Mouse (Mus musculus): ENCODE measurements around the gene Nmt1.

The Nmt1 gene

GRCm38 (mm10) chr11:103043982-103044381 lies 16.0 kb downstream of the Nmt1 start:
- no peak for DNase-seq (ENCODE audit: low read depth)

GRCm38 (mm10) chr11:103046286-103046685 lies 18.3 kb downstream of the Nmt1 start:
- no peak for DNase-seq (ENCODE audit: low read depth)

- DNase-seq (ENCODE audit: low read depth), result no peak
Measured at GRCm38 (mm10) chr11:103049611-103050010, 21.6 kb downstream of the Nmt1 start.

GRCm38 (mm10) chr11:103050153-103050552 lies 22.2 kb downstream of the Nmt1 start:
- no peak for DNase-seq (ENCODE audit: low read depth)

GRCm38 (mm10) chr11:103051249-103051691 lies 23.3 kb downstream of the Nmt1 start:
- DNase-seq (ENCODE audit: low read depth), result no peak

GRCm38 (mm10) chr11:103052078-103052477 lies 24.1 kb downstream of the Nmt1 start:
- no peak for DNase-seq (ENCODE audit: low read depth)

GRCm38 (mm10) chr11:103053191-103054076 lies 25.4 kb downstream of the Nmt1 start:
- DNase-seq (ENCODE audit: low read depth), result peak; percentile 58

- peak; percentile 82 for DNase-seq (ENCODE audit: low read depth)
Measured at GRCm38 (mm10) chr11:103054798-103055197, 26.8 kb downstream of the Nmt1 start.

- DNase-seq (ENCODE audit: low read depth), result no peak
Measured at GRCm38 (mm10) chr11:103056636-103057035, 28.6 kb downstream of the Nmt1 start.

GRCm38 (mm10) chr11:103058499-103059085 lies 30.6 kb downstream of the Nmt1 start:
- DNase-seq (ENCODE audit: low read depth), result no peak

GRCm38 (mm10) chr11:103066191-103067050 lies 38.4 kb downstream of the Nmt1 start:
- no peak for DNase-seq (ENCODE audit: low read depth)

GRCm38 (mm10) chr11:103067051-103067361 lies 39.0 kb downstream of the Nmt1 start:
- DNase-seq (ENCODE audit: low read depth), result no peak

GRCm38 (mm10) chr11:103067457-103068001 lies 39.5 kb downstream of the Nmt1 start:
- DNase-seq (ENCODE audit: low read depth), result no peak

- no peak for DNase-seq (ENCODE audit: low read depth)
Measured at GRCm38 (mm10) chr11:103068272-103068671, 40.3 kb downstream of the Nmt1 start.

GRCm38 (mm10) chr11:103068884-103069283 lies 40.9 kb downstream of the Nmt1 start:
- no peak for DNase-seq (ENCODE audit: low read depth)

GRCm38 (mm10) chr11:103069731-103070130 lies 41.7 kb downstream of the Nmt1 start:
- no peak for DNase-seq (ENCODE audit: low read depth)

GRCm38 (mm10) chr11:103070322-103070880 lies 42.4 kb downstream of the Nmt1 start:
- no peak for DNase-seq (ENCODE audit: low read depth)

- no peak for DNase-seq (ENCODE audit: low read depth)
Measured at GRCm38 (mm10) chr11:103073671-103074070, 45.7 kb downstream of the Nmt1 start.

- no peak for DNase-seq (ENCODE audit: low read depth)
Measured at GRCm38 (mm10) chr11:103074121-103074650, 46.2 kb downstream of the Nmt1 start.

- no peak for DNase-seq (ENCODE audit: low read depth)
Measured at GRCm38 (mm10) chr11:103074796-103075323, 46.9 kb downstream of the Nmt1 start.

GRCm38 (mm10) chr11:103076010-103076409 lies 48.0 kb downstream of the Nmt1 start:
- no peak for DNase-seq (ENCODE audit: low read depth)

Measured in 416B (cell line).